Mouse (Mus musculus) testis, postnatal 10 days (tissue): ENCODE results near the gene Mroh8.

Experiments used
- DNase-seq: peaks from one replicate; pipeline ENCODE4 v3.0.0; 2021; ENCODE audit warnings: low spot score

The Mroh8 gene

GRCm38 (mm10) chr2:157279416-157279800 is at the start of gene Mroh8:
Mroh8 (minus strand) TSS chr2:157279549.
- DNase-seq, result no peak

- no peak for DNase-seq
Measured at GRCm38 (mm10) chr2:157328570-157328969, 49.2 kb upstream of the Mroh8 start.

GRCm38 (mm10) chr2:157328106-157328505 is 48.8 kb upstream of the Mroh8 start:
- DNase-seq, result no peak

GRCm38 (mm10) chr2:157325238-157325637 is 45.9 kb upstream of the Mroh8 start:
- DNase-seq, result no peak

- no peak for DNase-seq
Measured at GRCm38 (mm10) chr2:157322029-157322766, 42.8 kb upstream of the Mroh8 start.

- DNase-seq, result no peak
Measured at GRCm38 (mm10) chr2:157320886-157321285, 41.5 kb upstream of the Mroh8 start.

- no peak for DNase-seq
Measured at GRCm38 (mm10) chr2:157320135-157320534, 40.8 kb upstream of the Mroh8 start.

GRCm38 (mm10) chr2:157317220-157317619 is 37.9 kb upstream of the Mroh8 start:
- no peak for DNase-seq

- DNase-seq, result no peak
Measured at GRCm38 (mm10) chr2:157316358-157316933, 37.1 kb upstream of the Mroh8 start.

GRCm38 (mm10) chr2:157315486-157315885 is 36.1 kb upstream of the Mroh8 start:
- no peak for DNase-seq

GRCm38 (mm10) chr2:157314310-157314709 is 35.0 kb upstream of the Mroh8 start:
- DNase-seq, result no peak

GRCm38 (mm10) chr2:157313718-157314117 is 34.4 kb upstream of the Mroh8 start:
- no peak for DNase-seq

- DNase-seq, result no peak
Measured at GRCm38 (mm10) chr2:157310963-157311637, 31.8 kb upstream of the Mroh8 start.

- no peak for DNase-seq
Measured at GRCm38 (mm10) chr2:157309611-157310010, 30.3 kb upstream of the Mroh8 start.

GRCm38 (mm10) chr2:157308273-157308917 is 29.0 kb upstream of the Mroh8 start:
- no peak for DNase-seq

- DNase-seq, result no peak
Measured at GRCm38 (mm10) chr2:157307715-157308265, 28.4 kb upstream of the Mroh8 start.

- DNase-seq, result no peak
Measured at GRCm38 (mm10) chr2:157306091-157307032, 27.0 kb upstream of the Mroh8 start.

- DNase-seq, result no peak
Measured at GRCm38 (mm10) chr2:157303096-157303495, 23.7 kb upstream of the Mroh8 start.

- no peak for DNase-seq
Measured at GRCm38 (mm10) chr2:157300051-157300450, 20.7 kb upstream of the Mroh8 start.

- DNase-seq, result no peak
Measured at GRCm38 (mm10) chr2:157296105-157296689, 16.8 kb upstream of the Mroh8 start.

GRCm38 (mm10) chr2:157292093-157292492 is 12.7 kb upstream of the Mroh8 start:
- peak; percentile 89 for DNase-seq
